Mouse (Mus musculus) Patski (cell line): ENCODE data around the gene Pitpnm2. TPM values are rescaled to one million over a fixed set of nuclear protein-coding genes. Genes with fewer than 3 reads are reported as not detected.

ENCODE experiments used
- ATAC-seq: fragments of 100-300 bp; one replicate; pipeline ENCODE4 v1.8.0; 2021
- CTCF ChIA-PET: fragments of 350-600 bp; sonication (Branson Sonifier 250); formaldehyde crosslinking; loops from one replicate; lab custom pipeline; 2022; ENCODE audit warnings: inconsistent platforms; lab: Charles Lee
- POLR2A ChIA-PET: fragments of 350-600 bp; sonication (Branson Sonifier 250); formaldehyde crosslinking; loops from one replicate; lab custom pipeline; 2022; ENCODE audit warnings: antibody characterized with exemption, inconsistent platforms; lab: Charles Lee
- DNase-seq: peaks from one replicate; pipeline ENCODE4 v3.0.0-alpha.2; 2011; ENCODE audit warnings: low read depth, low spot score
- H3K27me3 ChIP-seq: fragments of 371-371 bp; one replicate; pipeline ENCODE4 v1.5.1; 2021
- CTCF ChIP-seq: fragments of 100-300 bp; IDR thresholded peaks from one replicate; pipeline ENCODE4 v1.5.1; 2021
- in situ Hi-C: fragments of 300-500 bp; cut with MboI; formaldehyde crosslinking; loops from 3 replicates; pipeline ENCODE4 v1.11.1; 2018; ENCODE audit warnings: low pct_unique_long_range_greater_than_20kb, mixed read lengths
- polyA plus RNA-seq: library from polyadenylated mRNA; unstranded; gene quantifications from one replicate; pipeline ENCODE4 v1.2.3, GENCODE M21; 2021

Gene Pitpnm2
- polyA plus RNA-seq, 1 experiment from 2014 or later, result 33.3 TPM

DNA sequence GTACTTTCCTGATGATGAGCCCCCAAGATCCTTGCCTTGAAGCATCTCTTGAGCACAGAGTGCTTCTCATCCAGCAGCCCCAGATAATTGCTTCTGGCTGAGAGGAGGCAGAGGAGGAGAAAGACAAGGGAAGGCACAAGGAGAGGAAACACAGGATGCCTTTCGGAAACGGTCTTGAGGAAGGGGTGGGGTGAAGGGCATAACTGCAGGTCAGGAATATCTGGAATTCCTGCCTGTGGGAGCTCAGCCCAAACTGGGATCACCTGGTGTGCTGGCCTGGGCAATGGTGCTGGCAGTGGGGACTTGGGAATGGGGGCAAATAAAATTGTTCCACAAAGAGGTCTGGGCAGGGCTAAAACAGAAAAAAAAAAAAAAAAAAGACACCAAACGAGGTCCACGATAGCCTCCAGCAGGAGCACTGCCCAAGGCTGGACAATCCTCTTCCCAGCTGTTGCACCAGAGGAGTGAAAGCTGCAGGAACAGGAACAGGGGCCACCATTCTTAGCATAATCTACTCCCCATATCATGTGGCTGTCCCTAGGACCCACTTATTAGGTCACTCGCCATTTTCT lies 43.7 kb downstream of the Pitpnm2 start:
- no peak for TF ChIP-seq CTCF
- POLR2A ChIA-PET, result interaction anchor here (0.7 to 0.9 kb wide), 6 partner anchors 9 to 191 kb away, joined by 3 to 10 read pairs (median 4); no protein-coding TSS in a partner anchor
- in situ Hi-C loops, result no loop called here
- DNase-seq (no peak), ATAC-seq (no peak)
- CTCF ChIA-PET, result interaction anchor here (1.0 to 1.7 kb wide), 2 partner anchors 20 to 44 kb away, joined by 3 to 4 read pairs; no protein-coding TSS in a partner anchor
- no peaks in the 10 kb centered on the region for H3K27me3 ChIP-seq

DNA sequence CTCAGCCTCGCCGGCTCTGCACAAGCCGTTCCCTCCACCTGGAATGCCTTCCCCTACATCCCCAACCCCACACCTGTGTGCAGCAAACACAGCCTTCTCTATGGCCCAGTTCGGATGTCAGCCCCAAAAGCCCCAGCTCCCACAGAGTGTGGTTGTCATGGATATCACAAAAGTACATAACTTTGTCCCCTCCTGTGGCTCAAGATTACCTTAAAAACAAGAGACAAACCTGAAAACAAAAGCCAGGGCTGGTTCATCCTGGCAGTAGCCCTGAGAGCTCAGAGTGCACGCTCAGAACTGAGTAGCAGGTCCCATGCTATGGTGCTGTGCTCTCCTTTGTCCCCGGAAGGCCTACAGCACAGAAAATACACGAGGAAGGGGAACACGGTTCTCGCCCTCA lies 44.3 kb downstream of the Pitpnm2 start:
- in situ Hi-C loops, result no loop called here
- ATAC-seq (no peak), DNase-seq (no peak)
- no peaks in the 10 kb centered on the region for H3K27me3 ChIP-seq
- no peak for TF ChIP-seq CTCF
- ChIA-PET POLR2A (interaction anchor here (0.7 kb wide), 2 partner anchors 9 to 15 kb away, joined by 3 to 10 read pairs; no protein-coding TSS in a partner anchor), CTCF (interaction anchor here (1.0 to 1.7 kb wide), 3 partner anchors 10 to 43 kb away, joined by 3 to 4 read pairs (median 3); no protein-coding TSS in a partner anchor)

DNA sequence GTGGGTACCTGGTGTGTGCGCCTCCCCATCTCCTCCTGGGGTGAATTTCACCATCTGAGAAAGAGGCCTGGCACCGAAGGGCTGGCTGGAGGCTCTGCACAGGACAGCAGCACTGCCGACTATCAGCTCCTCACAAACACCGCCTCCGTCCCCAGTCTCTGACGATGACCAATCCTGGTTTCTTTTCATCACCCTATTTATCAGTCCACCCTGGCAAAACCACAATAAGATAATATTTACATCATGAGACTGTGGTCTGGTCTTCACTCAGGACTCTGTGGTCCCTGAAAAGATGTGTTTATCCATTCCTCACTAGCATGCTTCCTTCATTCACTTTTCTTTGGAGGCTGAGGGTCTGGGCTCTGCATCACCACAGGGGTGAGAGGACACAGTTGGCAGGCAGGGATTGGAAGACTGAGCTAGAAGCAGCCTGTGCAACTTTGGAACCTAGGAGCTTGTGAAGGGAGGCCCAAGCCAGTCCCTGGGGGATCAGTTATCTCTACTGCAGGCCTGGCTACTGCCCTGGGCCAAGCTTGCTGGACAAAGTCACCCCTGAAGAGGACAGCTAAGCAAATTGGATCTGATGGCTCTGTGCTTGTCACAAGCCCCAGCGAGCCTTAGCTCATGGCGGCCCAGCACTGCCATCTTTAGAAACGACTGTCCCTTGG lies 45.3 kb downstream of the Pitpnm2 start:
- in situ Hi-C loops, result no loop called here

DNA sequence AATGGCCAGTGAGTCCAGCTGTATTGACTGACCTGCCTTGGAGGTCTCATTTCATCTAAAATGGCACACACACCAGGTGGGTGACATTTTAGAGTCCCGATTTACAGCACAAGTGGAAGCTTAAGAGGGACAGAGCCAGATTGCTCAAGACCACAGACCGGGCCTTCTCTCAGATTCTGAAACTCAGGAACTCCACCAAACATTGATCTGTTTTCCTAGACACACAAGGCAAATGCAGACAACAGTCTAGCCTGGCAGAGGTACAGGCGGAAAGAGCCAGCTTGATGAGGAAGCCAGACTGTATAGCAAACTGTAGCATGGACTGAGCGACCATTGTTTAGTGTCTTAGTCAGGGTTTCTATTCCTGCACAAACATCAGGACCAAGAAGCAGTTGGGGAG lies 46.3 kb downstream of the Pitpnm2 start:
- H3K27me3 ChIP-seq, result no peaks in the 10 kb centered on the region
- no peak for DNase-seq
- ATAC-seq, result no peak
- no peak for TF ChIP-seq CTCF
- ChIA-PET POLR2A (interaction anchor here (0.6 kb wide), 1 partner anchor 28 kb away, joined by 3 read pairs; no protein-coding TSS in a partner anchor), CTCF (interaction anchor here (0.8 to 1.7 kb wide), 4 partner anchors 9 to 50 kb away, joined by 3 to 5 read pairs (median 4); no protein-coding TSS in a partner anchor)
- in situ Hi-C loops, result no loop called here

More for the DNA sequence above, 45.3 kb downstream of the Pitpnm2 start:
- no peak for ATAC-seq
- no peaks in the 10 kb centered on the region for H3K27me3 ChIP-seq
- POLR2A ChIA-PET, result interaction anchor here (0.6 kb wide), 1 partner anchor 27 kb away, joined by 3 read pairs; no protein-coding TSS in a partner anchor
- DNase-seq, result no peak
- CTCF ChIA-PET, result interaction anchor here (1.1 to 1.7 kb wide), 4 partner anchors 9 to 18 kb away, joined by 3 to 4 read pairs (median 4); no protein-coding TSS in a partner anchor
- TF ChIP-seq CTCF, result no peak

DNA sequence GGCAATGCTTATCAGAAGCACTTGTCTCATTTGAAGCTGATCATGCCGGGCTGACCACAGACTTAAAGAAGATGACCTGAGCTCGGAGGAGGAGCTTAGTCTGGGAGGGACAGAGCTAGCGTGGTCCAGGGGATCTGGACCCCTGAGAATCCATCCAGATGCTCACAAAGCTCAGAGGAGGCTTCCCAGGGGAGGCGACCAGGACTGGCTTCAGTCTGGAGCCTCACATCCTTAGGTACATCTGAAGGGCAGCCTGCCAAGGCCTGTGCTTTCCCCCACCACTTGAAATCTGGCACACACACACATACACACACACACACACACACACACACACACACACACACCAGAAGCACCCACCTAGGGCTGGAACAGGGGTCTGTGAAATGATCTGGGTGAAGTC lies 47.5 kb downstream of the Pitpnm2 start:
- ATAC-seq (no peak), DNase-seq (no peak)
- ChIA-PET CTCF (interaction anchor here (0.8 to 1.4 kb wide), 4 partner anchors 25 to 57 kb away, joined by 3 to 5 read pairs (median 4); no protein-coding TSS in a partner anchor), POLR2A (interaction anchor here (0.6 to 1.2 kb wide), 4 partner anchors 21 to 78 kb away, joined by 3 read pairs; no protein-coding TSS in a partner anchor)
- no peak for TF ChIP-seq CTCF
- in situ Hi-C loops, result no loop called here
- H3K27me3 ChIP-seq, result no peaks in the 10 kb centered on the region

DNA sequence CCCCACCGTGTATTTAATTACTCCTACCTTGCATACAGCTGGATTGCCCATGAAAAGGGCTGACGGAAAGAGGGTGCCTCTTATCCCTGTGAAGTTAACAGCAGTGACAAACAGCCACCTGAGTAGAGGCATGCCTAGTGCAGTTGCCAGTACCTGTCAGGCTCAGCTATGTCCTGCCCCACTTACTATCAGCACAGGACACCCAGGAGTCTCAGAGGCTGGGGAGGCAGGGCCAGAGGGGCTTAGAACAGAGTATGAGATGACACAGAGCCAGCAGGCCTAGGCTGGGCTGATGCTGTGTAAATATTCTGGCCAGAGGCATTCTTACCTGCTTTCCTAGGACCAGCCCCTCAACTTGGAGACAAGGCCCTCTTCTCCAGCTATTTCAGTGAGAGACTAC lies 48.0 kb downstream of the Pitpnm2 start:
- in situ Hi-C loops, result no loop called here
- no peaks in the 10 kb centered on the region for H3K27me3 ChIP-seq
- no peak for TF ChIP-seq CTCF
- CTCF ChIA-PET, result interaction anchor here (0.9 to 1.6 kb wide), 3 partner anchors 37 to 57 kb away, joined by 4 to 5 read pairs (median 4); no protein-coding TSS in a partner anchor
- DNase-seq (no peak), ATAC-seq (no peak)
- POLR2A ChIA-PET, result no interaction called here

DNA sequence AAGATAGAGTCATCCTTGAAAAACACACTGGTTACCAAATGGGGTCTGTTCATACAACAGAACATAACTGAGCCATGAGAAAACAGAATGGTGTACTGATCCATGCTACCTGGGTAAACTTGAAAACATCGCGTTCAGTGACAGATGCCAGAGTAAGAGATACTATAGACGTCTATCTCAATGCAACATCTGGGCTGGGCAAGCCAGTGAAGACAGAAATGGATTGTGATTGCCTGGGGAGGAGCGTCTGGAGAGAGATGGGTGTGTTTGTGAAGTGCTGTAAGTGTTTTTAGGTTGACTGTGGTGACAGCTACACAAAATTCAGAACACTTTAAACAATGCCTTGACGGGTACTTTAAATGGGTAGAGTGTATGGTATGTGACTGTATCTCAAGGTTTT lies 48.7 kb downstream of the Pitpnm2 start:
- CTCF ChIA-PET, result interaction anchor here (1.4 to 1.6 kb wide), 2 partner anchors 37 to 39 kb away, joined by 4 to 5 read pairs; no protein-coding TSS in a partner anchor
- in situ Hi-C loops, result no loop called here
- POLR2A ChIA-PET, result interaction anchor here (1.0 kb wide), 1 partner anchor 15 kb away, joined by 3 read pairs; no protein-coding TSS in a partner anchor
- DNase-seq (no peak), ATAC-seq (no peak)
- no peaks in the 10 kb centered on the region for H3K27me3 ChIP-seq
- TF ChIP-seq CTCF, result no peak

DNA sequence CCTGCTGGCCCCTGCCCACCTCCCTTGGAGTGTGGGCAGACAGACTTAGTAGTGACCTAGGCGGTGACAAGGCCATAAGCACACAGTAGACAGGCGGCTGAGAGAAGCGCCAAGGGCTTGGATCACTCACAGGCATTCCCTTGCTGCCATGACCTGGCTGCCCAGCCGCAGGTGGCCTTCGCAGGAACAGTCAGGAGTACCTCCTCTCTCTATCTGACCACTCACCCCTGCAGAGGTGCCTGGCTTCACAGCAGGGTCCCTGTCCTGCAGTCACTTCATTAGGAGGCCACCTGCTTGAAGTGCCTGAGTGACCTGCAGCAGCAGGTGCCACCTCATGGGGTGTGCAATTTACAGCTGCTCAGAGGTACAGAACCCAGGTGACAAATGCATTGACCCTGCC lies 50.4 kb downstream of the Pitpnm2 start:
- ChIA-PET POLR2A (no interaction called here), CTCF (no interaction called here)
- H3K27me3 ChIP-seq, result no peaks in the 10 kb centered on the region
- in situ Hi-C loops, result no loop called here
- DNase-seq (no peak), ATAC-seq (no peak)
- no peak for TF ChIP-seq CTCF

DNA sequence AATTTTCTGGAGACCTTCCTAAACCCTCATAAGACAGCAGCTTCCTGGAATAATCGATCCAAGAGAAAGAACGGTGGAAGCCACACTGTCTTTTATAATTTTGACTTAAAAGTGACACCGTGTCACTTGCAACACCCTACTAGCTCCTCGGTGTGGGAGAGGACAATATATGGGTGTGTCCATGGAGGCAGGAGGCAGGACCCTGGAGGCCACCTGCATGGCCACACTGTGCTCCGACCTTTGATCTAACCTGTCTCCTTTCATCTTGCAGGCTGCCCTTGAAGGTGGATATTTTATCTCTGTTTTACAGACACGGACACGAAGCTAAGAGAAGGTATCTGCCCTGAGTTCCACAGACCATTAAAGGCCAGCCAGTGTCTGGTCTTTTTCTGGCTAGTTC lies 51.1 kb downstream of the Pitpnm2 start:
- ATAC-seq (no peak), DNase-seq (no peak)
- no peaks in the 10 kb centered on the region for H3K27me3 ChIP-seq
- POLR2A ChIA-PET, result no interaction called here
- no peak for TF ChIP-seq CTCF
- CTCF ChIA-PET, result no interaction called here
- in situ Hi-C loops, result no loop called here

DNA sequence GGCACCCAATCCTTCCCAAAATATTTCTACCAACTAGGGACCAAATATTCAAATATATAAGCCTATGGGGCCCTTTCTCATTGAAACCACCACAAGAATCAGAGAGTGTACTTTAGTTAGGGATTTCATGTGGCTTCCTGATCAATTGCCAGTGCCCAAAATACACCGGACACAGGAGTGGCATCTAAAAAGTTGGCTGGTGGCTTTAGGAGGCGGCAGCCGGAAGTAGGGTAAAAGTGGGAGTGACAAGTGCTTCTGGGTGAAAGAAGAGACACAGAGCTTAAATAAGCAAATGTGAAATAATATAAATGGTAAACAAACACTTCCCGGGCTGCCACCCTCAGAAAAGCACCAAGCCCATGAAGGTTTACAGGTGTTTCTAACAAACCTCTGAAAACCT lies 53.5 kb downstream of the Pitpnm2 start:
- H3K27me3 ChIP-seq, result no peaks in the 10 kb centered on the region
- TF ChIP-seq CTCF, result no peak
- DNase-seq, result no peak
- ChIA-PET POLR2A (interaction anchor here (0.6 kb wide), 1 partner anchor 10 kb away, joined by 10 read pairs; no protein-coding TSS in a partner anchor), CTCF (interaction anchor here (1.5 to 2.1 kb wide), 2 partner anchors 8 to 51 kb away, joined by 3 to 6 read pairs; no protein-coding TSS in a partner anchor)
- in situ Hi-C loops, result no loop called here
- no peak for ATAC-seq
